Mouse (Mus musculus) mouse trophoblast stem cell (cell line): ENCODE data around the gene Asxl2.

Experiments
- in situ Hi-C, 2 experiments: fragments of 300-500 bp; cut with MseI, MboI; formaldehyde crosslinking; loops; 2 replicates in 1 of 2; 3 replicates in 1 of 2; pipeline ENCODE4 v1.15.1; 2025

Gene Asxl2

DNA sequence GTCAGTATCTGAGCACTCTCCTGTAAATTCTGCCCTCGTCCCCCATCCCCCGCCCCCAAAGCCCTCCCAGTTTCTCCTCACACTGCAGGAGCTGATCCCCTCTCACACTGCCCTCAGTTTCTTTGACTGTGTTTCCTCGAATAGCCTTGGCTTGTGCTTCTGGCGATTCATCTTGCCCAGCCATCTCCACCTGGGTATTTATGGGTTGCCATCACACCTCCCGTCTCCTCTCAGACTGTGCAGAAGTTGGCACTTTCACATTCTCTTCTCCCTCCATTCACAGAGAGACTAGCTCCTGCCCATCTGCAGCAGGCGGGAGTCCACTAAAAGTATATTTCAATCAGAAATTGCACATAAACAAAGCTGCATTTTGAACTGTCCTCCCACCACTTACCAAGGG is 120.1 kb downstream of the Asxl2 start:
- in situ Hi-C loops = no loop called here

DNA sequence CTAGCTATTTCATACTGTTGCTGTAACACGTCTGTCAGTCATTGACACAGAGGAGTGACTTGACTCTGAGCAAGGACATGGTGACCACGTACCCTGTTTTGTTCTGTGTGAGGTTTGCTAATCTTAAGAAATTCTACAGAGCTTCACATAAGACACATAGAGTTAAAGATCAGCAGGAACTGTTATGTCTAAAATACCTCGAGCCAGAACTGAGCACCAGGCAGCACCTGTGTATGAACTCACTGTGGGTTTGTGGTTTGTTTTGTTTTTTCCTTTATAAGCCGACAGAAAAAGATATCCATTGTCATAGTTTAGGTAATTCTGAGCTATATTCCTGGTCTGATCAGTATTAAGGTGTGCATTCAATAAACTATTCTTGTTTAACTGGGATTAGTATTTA is 120.8 kb downstream of the Asxl2 start:
- in situ Hi-C loops = no loop called here

DNA sequence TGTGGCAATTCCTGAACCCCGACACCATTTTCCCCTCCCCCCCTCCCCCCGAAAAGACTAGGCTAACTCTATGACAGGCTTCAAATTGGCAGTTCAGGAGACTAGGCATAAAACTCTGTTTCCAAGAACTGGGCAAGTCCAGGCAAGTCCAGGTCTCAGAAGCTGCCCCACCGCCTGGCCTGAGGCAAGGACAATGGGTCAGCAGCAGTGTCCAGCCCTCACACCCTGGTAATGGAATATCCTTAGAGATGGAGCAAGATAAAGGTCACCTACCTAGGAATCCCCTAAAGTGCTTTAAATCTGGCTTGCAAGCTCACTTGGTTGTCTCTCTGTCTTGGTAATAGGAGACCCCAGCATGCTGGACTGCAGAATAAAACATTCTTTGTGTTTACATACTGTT is 121.3 kb downstream of the Asxl2 start:
- in situ Hi-C loops = no loop called here

DNA sequence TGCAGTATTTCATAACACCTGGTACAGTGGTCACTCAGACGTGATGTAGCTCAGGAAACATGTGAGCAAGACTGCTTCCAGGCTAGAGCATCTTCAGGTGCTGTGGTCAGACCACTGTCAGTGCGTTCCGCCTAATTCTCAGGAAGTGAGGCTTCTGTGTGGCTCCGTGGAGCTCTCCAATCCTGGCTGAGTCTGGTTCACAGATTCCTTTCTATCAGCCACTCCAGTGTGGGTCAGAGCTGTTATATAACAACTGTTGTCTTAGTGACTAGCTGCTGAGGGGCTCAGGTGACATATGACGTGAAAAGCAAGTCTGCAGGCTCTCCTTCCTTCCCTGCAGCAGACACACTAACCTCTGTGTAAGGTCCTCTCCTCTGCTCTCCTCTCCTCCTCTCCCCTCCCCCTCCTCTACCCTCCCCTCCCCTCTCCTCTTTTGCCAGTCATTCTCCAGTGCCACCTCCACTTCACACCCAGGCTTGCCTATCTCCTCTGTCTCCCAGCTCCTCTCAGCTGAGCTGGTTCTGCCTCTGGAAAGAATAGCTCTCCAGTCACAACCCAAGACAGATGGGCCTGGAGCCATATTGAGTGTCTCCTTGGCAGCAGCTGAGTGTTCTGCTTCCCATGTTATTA is 122.0 kb downstream of the Asxl2 start:
- in situ Hi-C loops = no loop called here

DNA sequence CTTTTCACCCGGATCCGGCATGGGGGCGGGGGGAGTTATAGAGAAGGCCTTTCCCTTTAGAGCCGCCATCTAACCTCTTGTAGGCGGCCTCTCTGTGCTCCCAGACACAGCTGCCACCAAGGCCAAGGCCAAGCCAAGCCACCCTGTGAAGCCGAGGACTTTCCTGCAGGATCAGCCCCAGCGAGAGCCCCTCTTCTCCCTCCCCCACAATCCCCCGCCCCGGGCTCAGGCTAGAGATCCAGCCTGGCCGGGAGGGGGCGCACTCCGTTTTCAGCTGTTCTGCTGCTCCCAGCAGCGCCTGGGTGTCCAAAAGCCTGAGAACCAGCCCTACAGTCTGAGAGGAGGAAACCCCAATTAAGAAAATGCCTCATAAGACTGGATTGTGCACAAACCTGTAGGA is 123.6 kb downstream of the Asxl2 start:
- in situ Hi-C loops = no loop called here
